Mouse (Mus musculus): ENCODE measurements around the gene Tbc1d2b. TPM values are rescaled to one million over a fixed set of nuclear protein-coding genes. Genes with fewer than 3 reads are reported as not detected.
A peak's percentile ranks its signal among the peaks of the same experiment; 100 is the strongest.

The Tbc1d2b gene
- total RNA-seq, 2 experiments from 2014 or later = 5.1 to 5.6 TPM

GRCm38 (mm10) chr9:90208655-90209054 is 61.9 kb downstream of the Tbc1d2b start:
- intact Hi-C loops (cut with DNase I) = no loop called here
- no peak for DNase-seq

DNA sequence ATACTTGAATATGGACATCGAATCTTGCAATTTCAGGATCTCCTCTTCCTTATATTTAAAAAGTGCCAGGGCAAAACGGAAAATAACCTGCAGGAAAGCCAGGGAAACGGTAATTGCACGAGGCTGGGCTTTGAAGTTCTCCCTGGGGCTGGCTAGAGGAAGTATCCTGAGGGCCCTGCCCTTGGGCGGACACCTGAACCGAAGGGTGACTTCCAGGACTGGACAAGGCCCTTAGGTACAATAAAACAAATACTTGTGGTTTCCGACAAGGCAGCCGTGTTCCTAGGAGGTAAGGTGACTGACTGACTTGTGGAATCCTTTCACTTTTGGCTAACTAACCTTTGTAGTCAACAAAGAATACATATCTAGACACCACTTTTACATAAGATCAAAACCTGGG is 62.8 kb downstream of the Tbc1d2b start:
- intact Hi-C loops (cut with DNase I) = no loop called here
- peak in 1 of 2 experiments; percentile 4 for DNase-seq

- intact Hi-C loops (cut with DNase I) = no loop called here
- DNase-seq = peak; percentile 77 to 79
Measured at GRCm38 (mm10) chr9:90206500-90206899, 64.1 kb downstream of the Tbc1d2b start.

DNA sequence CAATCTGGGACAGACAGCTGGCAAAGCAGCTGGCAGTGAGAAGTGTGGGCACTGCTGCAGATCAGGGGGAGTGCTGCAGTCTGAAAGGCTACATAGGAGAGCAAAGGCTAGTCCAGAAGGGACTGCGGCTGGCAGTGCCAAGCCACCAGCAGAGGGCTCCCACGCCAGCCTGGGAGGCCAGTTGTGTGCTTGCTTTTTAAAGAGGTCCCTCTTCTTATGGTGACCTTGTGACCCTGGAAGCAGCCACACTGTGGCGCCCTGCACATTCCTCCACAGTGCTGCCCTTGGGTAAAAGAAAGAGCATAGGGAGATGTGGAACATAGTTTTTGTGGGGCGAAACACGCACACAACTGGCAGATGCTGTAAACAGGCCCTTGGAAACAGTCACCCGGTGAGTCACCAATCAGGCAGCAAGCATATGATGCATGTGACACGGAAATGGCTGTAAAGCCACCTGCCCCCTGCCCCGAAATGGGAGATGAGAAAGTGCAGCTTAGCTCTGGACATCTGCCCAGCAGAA is 66.1 kb downstream of the Tbc1d2b start:
- no peak for DNase-seq
- intact Hi-C loops (cut with DNase I) = loop anchor here (2.0 kb wide), 1 partner anchor 242 kb away; no protein-coding TSS in a partner anchor

DNA sequence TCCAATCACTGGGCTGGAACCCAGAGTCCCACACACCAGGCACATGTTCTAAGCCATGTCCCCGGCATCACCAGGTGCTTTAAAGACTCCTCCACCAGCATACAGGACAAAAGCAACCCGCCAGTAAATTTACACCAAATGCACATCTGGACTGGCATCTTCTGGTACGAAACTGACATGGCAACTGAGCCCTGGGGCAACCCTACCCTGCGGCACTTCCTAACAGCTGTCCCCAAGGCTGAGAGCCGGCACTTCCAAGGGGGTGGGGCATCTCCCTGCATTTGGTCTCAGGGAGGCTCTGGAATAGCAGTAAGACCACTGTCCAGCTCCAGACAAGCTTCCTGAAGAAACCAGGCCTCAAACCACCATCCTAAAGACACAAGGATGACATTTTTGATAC is 67.4 kb downstream of the Tbc1d2b start:
- intact Hi-C loops (cut with DNase I) = no loop called here
- DNase-seq = no peak

GRCm38 (mm10) chr9:90201541-90201940 is 69.1 kb downstream of the Tbc1d2b start:
- intact Hi-C loops (cut with DNase I) = no loop called here
- DNase-seq = no peak

- no peak for DNase-seq
- intact Hi-C loops (cut with DNase I) = no loop called here
Measured at GRCm38 (mm10) chr9:90201096-90201495, 69.5 kb downstream of the Tbc1d2b start.

- no peak for DNase-seq
- intact Hi-C loops (cut with DNase I) = no loop called here
Measured at GRCm38 (mm10) chr9:90200501-90200900, 70.1 kb downstream of the Tbc1d2b start.

DNA sequence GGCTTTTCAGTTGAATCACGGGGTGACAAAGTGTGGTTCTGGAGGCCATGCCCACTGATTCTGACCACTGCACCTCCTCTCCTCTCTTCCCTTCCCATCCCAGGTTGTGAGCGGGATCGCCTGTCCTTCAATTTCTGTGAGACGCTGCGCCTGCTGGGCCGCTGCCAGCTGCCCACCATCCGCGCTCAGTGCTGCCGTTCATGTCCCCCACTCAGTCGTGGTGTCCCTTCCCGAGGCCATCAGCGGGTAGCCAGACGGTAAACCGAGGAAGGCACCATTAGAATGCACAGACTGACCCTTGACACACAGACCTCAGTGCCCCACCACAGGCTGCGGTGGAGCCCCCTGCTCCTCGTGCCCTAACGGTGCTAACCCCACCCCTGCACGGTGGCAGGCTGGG is 71.0 kb downstream of the Tbc1d2b start:
- no peak for DNase-seq
- intact Hi-C loops (cut with DNase I) = no loop called here

DNA sequence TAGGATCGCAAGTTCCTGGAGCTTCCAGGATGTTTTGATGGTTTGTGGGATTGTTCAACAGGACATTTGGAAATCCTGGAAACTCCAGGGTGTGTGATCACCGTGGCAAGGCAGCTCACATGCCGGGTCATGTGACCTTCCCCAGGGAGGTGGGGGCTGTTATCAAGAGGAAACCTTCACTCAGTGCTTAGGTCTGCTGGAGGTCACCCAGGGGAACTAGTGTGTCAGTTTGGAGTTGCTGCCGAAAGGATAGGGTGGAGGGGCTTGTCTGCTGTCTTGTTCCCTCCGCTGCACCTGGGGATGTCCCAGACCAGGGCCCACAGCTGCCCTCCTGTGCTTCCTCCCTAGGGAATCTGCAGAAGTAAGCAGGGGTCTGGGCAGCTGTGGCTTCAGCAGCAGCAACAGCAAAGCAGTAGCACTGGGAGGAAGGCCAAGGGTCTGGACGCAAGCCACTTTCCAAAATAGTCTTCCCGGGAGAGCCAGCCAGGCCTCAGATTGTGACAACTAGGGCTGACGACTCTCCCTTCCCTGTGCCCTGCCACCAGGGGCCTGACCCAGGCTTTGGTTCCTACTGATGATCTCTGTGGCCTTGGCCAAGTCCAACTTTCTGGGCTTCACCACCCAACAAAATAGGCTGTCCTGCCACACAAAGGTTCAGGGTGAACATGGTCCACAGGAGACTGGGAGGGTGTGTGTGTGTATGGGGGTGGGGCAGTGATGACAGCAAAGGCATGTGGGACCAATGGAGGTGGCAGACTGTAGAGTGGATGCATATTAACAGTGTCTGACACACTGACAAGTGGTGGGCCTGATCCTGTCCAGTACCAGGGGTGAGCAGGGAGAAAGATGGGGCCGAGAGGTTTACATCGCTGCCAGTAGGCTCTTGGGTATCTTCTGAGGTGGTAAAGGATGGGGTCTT is 71.8 kb downstream of the Tbc1d2b start:
- DNase-seq = peak; percentile 71 to 72
- intact Hi-C loops (cut with DNase I) = no loop called here

DNA sequence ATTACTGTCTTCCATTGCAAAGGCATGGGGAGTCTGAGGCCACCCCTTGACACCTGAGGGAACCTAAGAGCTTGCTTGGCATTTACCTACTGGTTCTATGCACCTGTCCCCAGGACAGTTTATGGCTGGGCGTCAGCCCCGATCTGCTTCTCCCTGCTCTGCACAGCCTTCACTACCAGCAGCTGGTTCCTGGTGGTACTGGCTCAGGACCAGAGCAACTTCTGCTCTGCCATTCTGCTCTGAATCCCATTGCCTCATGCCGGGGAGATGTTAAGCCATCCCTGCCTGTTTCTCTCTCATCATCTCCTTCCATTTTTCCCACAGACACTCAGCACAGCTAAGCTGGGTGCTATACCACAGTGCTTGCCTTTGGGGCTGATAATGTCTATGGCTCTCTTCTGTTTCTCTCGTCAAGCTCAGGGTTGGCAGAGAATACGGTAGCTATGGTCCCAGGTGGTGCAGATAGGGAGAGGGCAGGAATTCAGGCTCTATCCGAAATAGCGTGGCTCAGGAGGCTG is 72.7 kb downstream of the Tbc1d2b start:
- no peak for DNase-seq
- intact Hi-C loops (cut with DNase I) = no loop called here

DNA sequence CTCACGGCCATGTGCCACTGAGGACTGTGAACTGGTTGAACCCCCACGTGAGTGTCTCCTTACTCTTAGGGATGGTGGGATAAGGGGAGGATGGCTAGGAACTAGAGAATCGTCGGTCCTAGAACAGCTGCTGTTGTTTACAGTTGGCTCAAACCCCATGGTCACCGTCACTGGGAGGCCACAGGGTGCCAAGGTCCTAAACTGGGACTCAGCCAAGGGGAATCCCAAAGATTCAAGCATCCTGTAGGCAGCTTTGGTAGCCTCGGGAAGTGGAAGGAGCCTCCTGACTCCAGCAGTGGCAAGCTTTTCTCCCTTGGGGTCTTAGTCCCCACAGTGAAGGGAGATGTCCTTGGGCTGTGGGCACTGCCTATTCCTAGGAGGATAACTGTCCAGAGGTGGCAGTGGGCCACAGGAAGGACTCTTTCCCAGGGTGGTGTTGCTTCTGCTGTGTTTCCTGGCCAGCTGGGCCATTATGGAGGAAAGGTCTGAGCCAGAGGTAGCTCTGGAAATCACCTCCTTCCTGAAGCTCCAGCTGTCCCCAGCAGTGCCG is 73.4 kb downstream of the Tbc1d2b start:
- no peak for DNase-seq
- intact Hi-C loops (cut with DNase I) = no loop called here

GRCm38 (mm10) chr9:90196262-90196661 is 74.3 kb downstream of the Tbc1d2b start:
- intact Hi-C loops (cut with DNase I) = no loop called here

DNA sequence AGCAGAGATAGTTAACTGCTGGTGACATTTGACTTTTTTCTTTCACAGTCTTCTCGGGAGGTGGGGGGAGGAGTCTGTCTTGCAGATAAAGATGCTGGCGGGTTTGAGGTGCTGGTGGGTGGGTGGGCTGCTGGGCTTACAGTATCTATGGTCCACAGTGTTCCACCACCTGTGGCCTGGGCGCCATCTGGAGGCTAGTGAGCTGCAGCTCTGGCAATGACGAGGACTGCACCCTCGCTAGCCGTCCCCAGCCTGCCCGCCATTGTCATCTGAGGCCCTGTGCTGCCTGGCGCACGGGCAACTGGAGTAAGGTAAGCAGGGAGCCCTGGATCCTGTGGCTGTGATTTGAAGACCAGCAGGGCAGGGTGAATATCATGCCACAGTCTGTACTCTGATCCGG is 75.6 kb downstream of the Tbc1d2b start:
- no peak for DNase-seq
- intact Hi-C loops (cut with DNase I) = no loop called here

More at GRCm38 (mm10) chr9:90196262-90196661, 74.3 kb downstream of the Tbc1d2b start:
- no peak for DNase-seq

- intact Hi-C loops (cut with DNase I) = no loop called here
- no peak for DNase-seq
Measured at GRCm38 (mm10) chr9:90189391-90189790, 81.2 kb downstream of the Tbc1d2b start.

- DNase-seq = no peak
- intact Hi-C loops (cut with DNase I) = no loop called here
Measured at GRCm38 (mm10) chr9:90188893-90189292, 81.7 kb downstream of the Tbc1d2b start.

DNA sequence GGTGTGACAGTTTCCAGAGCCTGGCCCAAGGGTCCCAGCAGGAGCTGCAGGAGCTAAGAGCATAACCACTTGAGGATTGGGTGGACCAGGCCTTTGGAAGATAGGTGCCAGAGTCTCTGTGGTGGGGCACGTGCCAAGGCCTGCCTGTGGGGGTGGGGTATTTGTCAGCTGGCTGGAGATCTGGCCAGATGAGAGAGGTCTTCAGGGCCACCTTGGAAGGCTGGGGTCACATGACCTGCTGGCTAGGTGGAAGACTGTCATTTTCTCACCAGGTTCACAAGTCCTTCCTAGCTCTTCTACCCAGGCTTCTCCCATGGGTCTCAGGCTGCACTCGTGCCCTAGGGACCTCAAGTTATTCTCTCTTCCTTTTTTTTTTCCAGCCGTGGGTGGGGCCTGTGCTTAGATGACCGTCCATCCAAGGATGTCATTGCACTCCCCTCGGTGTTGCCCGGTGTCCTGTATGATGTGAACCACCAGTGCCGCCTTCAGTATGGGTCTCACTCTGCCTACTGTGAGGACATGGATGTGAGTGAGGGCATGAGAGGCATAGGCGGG is 85.2 kb downstream of the Tbc1d2b start:
- intact Hi-C loops (cut with DNase I) = no loop called here
- no peak for DNase-seq

DNA sequence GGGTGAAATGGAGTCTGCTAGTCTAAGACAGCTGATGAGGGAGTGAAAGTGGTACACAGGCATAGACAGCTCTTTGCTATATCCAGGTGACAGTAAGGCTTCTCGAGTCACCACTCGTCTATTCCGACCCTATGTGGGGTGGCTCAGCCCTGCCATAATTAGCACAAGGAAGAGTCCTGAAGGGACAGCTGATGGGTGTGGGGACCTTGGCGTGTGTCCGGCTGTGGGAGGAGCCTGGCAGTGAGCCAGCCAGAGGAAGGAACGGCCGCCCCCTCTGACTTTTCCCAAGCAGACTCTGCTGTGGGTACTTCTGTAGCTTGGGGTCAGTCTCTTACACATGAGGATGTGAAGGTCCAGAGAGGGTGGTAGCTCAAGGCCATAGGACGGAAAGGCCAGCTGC is 86.5 kb downstream of the Tbc1d2b start:
- DNase-seq = peak; percentile 25 to 46
- intact Hi-C loops (cut with DNase I) = no loop called here

GRCm38 (mm10) chr9:90183550-90183949 is 87.1 kb downstream of the Tbc1d2b start:
- intact Hi-C loops (cut with DNase I) = no loop called here
- no peak for DNase-seq

DNA sequence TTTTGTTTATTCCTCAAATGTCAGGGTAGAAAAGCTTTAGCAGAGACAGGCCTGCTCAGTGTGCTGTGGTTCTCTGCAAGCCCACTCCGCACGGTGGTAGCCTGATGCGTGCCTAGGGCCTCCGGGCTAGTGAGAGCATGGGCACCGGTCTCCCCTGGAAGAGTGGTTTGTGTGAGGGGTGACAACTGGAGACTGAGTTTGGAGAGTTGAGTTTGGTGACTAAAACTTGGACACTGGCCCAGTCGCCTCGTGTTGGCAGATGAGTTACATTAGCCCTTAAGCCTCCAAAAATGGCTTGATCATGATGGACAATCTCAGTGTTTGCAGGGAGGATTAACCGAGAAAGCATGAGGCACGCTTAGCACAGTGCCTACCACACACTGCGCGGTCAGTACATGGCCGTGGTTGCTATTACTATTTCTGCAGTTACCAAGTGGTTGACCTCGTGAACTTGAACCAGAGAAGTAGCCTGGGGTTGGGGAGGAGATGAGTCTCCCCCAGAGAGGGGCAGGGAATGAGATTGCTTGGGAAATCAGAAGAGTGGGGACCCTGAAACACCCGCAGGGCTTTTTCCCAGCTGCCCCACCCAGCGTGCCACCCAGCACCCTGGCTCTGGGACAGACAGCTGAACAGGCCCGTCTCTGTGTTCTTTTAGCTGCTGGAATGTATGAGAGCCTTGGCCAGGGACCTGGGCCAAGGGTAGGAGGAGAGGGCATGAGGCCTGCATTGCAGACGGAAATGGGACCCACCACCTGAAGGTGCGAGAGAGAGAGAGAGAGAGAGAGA is 87.8 kb downstream of the Tbc1d2b start:
- intact Hi-C loops (cut with DNase I) = no loop called here
- DNase-seq = no peak
